Mouse (Mus musculus): ENCODE data around the gene Fam83e. TPM values are rescaled to one million over a fixed set of nuclear protein-coding genes. Genes with fewer than 3 reads are reported as not detected.

Gene Fam83e
- polyA plus RNA-seq, 1 experiment, result 0.18 TPM

GRCm38 (mm10) chr7:45689099-45689498, 31.9 kb upstream of the Fam83e start:
- no peak for TF ChIP-seq MYOD1 (IDR thresholded peaks at IDR 0.05; ENCODE audit: control insufficient read depth in 1 of 3, insufficient read length in 2 of 3, low read depth in 2 of 3)
- no peak for TF ChIP-seq TCF3 (IDR thresholded peaks at IDR 0.05; ENCODE audit: insufficient read length, low read depth)
- no peak for TF ChIP-seq POLR2AphosphoS2 (IDR thresholded peaks at IDR 0.05; ENCODE audit: insufficient read length, low read depth)
- no peak for TF ChIP-seq MYOG (IDR thresholded peaks at IDR 0.05; ENCODE audit: control insufficient read depth in 1 of 3, insufficient read depth in 1 of 3, insufficient read length in 2 of 3, low read depth in 2 of 3)
- no peaks in the 10 kb centered on the region for H3K27me3 ChIP-seq (ENCODE audit: control insufficient read depth, insufficient read depth, insufficient read length)

GRCm38 (mm10) chr7:45689800-45690199, 31.2 kb upstream of the Fam83e start:
- Histone ChIP-seq H3K79me2 (ENCODE audit: control insufficient read depth, insufficient read depth) (no peaks in the 10 kb centered on the region), H3K4me2 (ENCODE audit: low read depth) (no peak overlapping the region), H3K36me3 (ENCODE audit: control insufficient read depth, insufficient read depth) (no peaks in the 10 kb centered on the region), H3K4me3 (no peak overlapping the region), H3ac (ENCODE audit: control insufficient read depth, insufficient read length) (no peak overlapping the region), H3K27me3 (ENCODE audit: control insufficient read depth, insufficient read depth, insufficient read length) (no peaks in the 10 kb centered on the region)
- TF ChIP-seq USF1 (IDR thresholded peaks at IDR 0.05; ENCODE audit: low read depth), result no peak
- TF ChIP-seq TCF3 (IDR thresholded peaks at IDR 0.05; ENCODE audit: insufficient read length, low read depth), result no peak
- no peak for TF ChIP-seq POLR2A (IDR thresholded peaks at IDR 0.05; ENCODE audit: insufficient read length, low read depth)
- no peak for TF ChIP-seq MYOD1 (IDR thresholded peaks at IDR 0.05; ENCODE audit: control insufficient read depth in 1 of 3, insufficient read length in 2 of 3, low read depth in 2 of 3)
- TF ChIP-seq REST (IDR thresholded peaks at IDR 0.05; ENCODE audit: insufficient read depth, insufficient read length), result no peak
- no peak for TF ChIP-seq CEBPB (IDR thresholded peaks at IDR 0.05; ENCODE audit: insufficient read depth, poor library complexity, severe bottlenecking)
- TF ChIP-seq SRF (IDR thresholded peaks at IDR 0.05; ENCODE audit: control insufficient read depth, insufficient read length, low read depth), result no peak
- TF ChIP-seq MYOG (IDR thresholded peaks at IDR 0.05; ENCODE audit: control insufficient read depth in 1 of 3, insufficient read depth in 1 of 3, insufficient read length in 2 of 3, low read depth in 2 of 3), result no peak
- no peak for TF ChIP-seq MAX (IDR thresholded peaks at IDR 0.05; ENCODE audit: low read depth)
- TF ChIP-seq E2F4 (IDR thresholded peaks at IDR 0.05; ENCODE audit: insufficient read depth), result no peak
- TF ChIP-seq POLR2AphosphoS2 (IDR thresholded peaks at IDR 0.05; ENCODE audit: insufficient read length, low read depth), result no peak

More at GRCm38 (mm10) chr7:45689099-45689498, 31.9 kb upstream of the Fam83e start:
- no peaks in the 10 kb centered on the region for H3K79me2 ChIP-seq (ENCODE audit: control insufficient read depth, insufficient read depth)
- H3ac ChIP-seq (ENCODE audit: control insufficient read depth, insufficient read length), result no peak overlapping the region
- no peaks in the 10 kb centered on the region for H3K36me3 ChIP-seq (ENCODE audit: control insufficient read depth, insufficient read depth)
- no peak overlapping the region for H3K4me2 ChIP-seq (ENCODE audit: low read depth)
- no peak overlapping the region for H3K4me3 ChIP-seq

DNA sequence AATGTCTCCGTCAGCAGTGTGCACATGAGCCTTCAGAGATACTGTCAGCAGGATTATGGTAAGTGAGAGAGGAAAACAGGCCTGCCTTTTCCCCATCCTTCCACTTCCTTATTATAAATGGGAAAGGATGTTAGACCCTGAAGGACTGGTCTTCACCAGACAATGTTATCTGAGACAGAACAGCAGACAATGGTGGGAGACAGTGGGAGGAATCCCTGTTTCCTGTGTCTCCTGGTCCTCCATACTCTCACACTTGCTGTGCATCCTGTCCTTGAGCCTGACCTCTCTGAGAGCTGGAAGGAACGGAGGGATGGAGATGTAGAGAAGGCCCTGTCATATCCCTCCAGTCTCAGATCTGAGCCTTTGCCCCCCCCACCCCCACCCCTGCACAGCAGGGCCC, 28.6 kb upstream of the Fam83e start:
- no peaks in the 10 kb centered on the region for H3K79me2 ChIP-seq (ENCODE audit: control insufficient read depth, insufficient read depth)
- TF ChIP-seq MAX (IDR thresholded peaks at IDR 0.05; ENCODE audit: low read depth), result no peak
- TF ChIP-seq MYOD1 (IDR thresholded peaks at IDR 0.05; ENCODE audit: control insufficient read depth in 1 of 3, insufficient read length in 2 of 3, low read depth in 2 of 3), result no peak
- no peak for TF ChIP-seq REST (IDR thresholded peaks at IDR 0.05; ENCODE audit: insufficient read depth, insufficient read length)
- no peak for TF ChIP-seq USF1 (IDR thresholded peaks at IDR 0.05; ENCODE audit: low read depth)
- no peak for TF ChIP-seq MYOG (IDR thresholded peaks at IDR 0.05; ENCODE audit: control insufficient read depth in 1 of 3, insufficient read depth in 1 of 3, insufficient read length in 2 of 3, low read depth in 2 of 3)
- no peak for TF ChIP-seq TCF3 (IDR thresholded peaks at IDR 0.05; ENCODE audit: insufficient read length, low read depth)
- TF ChIP-seq POLR2A (IDR thresholded peaks at IDR 0.05; ENCODE audit: insufficient read length, low read depth), result no peak
- no peak for TF ChIP-seq TCF12 (IDR thresholded peaks at IDR 0.05; ENCODE audit: insufficient read depth, poor library complexity, severe bottlenecking)
- no peak for TF ChIP-seq POLR2AphosphoS2 (IDR thresholded peaks at IDR 0.05; ENCODE audit: insufficient read length, low read depth)
- TF ChIP-seq SRF (IDR thresholded peaks at IDR 0.05; ENCODE audit: control insufficient read depth, insufficient read length, low read depth), result no peak
- TF ChIP-seq E2F4 (IDR thresholded peaks at IDR 0.05; ENCODE audit: insufficient read depth), result no peak
- no peak for TF ChIP-seq CEBPB (IDR thresholded peaks at IDR 0.05; ENCODE audit: insufficient read depth, poor library complexity, severe bottlenecking)
- H3K4me3 ChIP-seq, result no peak overlapping the region
- H3K36me3 ChIP-seq (ENCODE audit: control insufficient read depth, insufficient read depth), result no peaks in the 10 kb centered on the region
- no peak overlapping the region for H3K4me2 ChIP-seq (ENCODE audit: low read depth)
- no peak overlapping the region for H3ac ChIP-seq (ENCODE audit: control insufficient read depth, insufficient read length)
- no peaks in the 10 kb centered on the region for H3K27me3 ChIP-seq (ENCODE audit: control insufficient read depth, insufficient read depth, insufficient read length)

GRCm38 (mm10) chr7:45693921-45694591, 27.0 kb upstream of the Fam83e start, which contains the start of gene Sec1:
TSS of gene Sec1 (minus strand) at chr7:45694402.
- Histone ChIP-seq H3ac (ENCODE audit: control insufficient read depth, insufficient read length) (no peak within 1 kb of the TSS), H3K4me2 (ENCODE audit: low read depth) (no peak within 1 kb of the TSS), H3K79me2 (ENCODE audit: control insufficient read depth, insufficient read depth) (no peaks in the 10 kb centered on the region), H3K4me3 (no peak within 1 kb of the TSS), H3K36me3 (ENCODE audit: control insufficient read depth, insufficient read depth) (no peaks in the 10 kb centered on the region), H3K27me3 (ENCODE audit: control insufficient read depth, insufficient read depth, insufficient read length) (no peaks in the 10 kb centered on the region)
- no peak for TF ChIP-seq MYOD1 (IDR thresholded peaks at IDR 0.05; ENCODE audit: control insufficient read depth in 1 of 3, insufficient read length in 2 of 3, low read depth in 2 of 3)

DNA sequence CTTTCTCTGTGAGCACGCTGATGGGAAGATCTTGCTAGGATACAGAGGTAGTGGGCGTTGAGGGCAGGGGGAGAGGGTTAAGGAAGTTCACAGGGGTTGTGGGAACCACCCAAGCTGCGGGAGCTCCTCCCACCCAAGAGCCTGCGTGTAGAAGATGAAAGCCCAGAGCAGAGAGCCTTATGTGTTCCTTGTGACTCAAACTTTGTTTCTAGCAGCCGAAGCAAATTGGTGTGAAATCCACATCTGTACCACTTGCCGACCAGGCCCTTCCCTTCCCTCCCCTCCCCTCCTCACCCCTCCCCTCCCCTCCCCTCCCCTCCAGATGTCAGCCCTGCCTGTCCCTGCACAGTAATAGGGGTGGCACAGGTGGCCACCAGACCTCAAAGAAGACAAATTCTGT, 25.9 kb upstream of the Fam83e start:
- Histone ChIP-seq H3K36me3 (ENCODE audit: control insufficient read depth, insufficient read depth) (no peaks in the 10 kb centered on the region), H3K4me3 (no peak overlapping the region), H3K4me2 (ENCODE audit: low read depth) (no peak overlapping the region), H3ac (ENCODE audit: control insufficient read depth, insufficient read length) (no peak overlapping the region), H3K79me2 (ENCODE audit: control insufficient read depth, insufficient read depth) (no peaks in the 10 kb centered on the region), H3K27me3 (ENCODE audit: control insufficient read depth, insufficient read depth, insufficient read length) (peaks cover 10% of the 10 kb centered on the region)
- TF ChIP-seq POLR2A (IDR thresholded peaks at IDR 0.05; ENCODE audit: insufficient read length, low read depth), result no peak

All from myocyte (in vitro differentiated cells).